ENCODE assay signal across 8 mouse cellular contexts in the genomic region with DNA sequence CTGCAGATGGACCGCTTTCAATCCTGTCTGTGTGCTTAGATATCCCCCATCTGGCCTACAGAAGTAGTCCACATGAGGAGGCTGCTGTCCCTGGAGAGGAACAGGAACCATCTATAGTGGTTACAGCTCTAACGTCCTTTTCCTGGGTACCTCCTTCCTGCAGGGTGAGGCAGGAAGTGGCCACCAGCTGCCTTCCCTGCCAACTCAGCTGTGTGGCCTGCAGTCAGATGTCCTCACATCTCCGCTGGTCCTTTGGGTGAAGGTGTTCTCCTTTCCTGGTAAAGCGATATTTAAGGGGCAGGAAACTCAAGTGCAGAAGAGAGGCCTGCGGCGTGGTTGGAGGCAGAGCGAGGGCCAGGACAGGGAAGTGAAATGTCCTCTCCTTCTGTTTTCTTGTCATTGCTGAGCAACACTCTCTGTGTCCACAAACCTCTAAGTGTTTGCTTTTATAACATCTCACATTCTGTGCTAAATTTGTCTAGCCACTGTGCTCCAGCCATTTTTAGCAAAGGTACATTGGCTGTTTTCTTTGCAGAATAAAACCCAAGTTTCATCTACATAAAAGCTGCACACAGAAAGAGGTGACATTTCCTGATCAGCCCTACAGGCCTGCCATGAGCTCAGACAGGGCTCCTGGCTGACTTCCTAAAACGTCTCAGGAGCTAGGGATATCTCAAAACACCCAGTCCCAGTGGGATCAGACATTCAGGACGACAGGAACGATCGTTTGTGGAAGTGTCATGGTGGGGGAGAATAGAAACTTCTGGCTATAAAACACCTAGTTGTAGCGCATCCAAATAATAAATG.
DNase-seq lines count a peak whose midpoint lies in the region; ATAC-seq and TF ChIP-seq lines count a peak whose summit lies in the region.

No protein-coding gene starts in this region.

- no peak overlapping the region for H3K4me3 ChIP-seq in gastrocnemius, adult 2 months
- H3K4me3 ChIP-seq in brown adipose tissue, adult 24 weeks (ENCODE audit: insufficient read depth, low read depth, low read length): no peak overlapping the region
- H3K4me3 ChIP-seq in liver, embryonic 11.5 days (ENCODE audit: low read depth, low read length): no peak overlapping the region
- no peak overlapping the region for H3K4me3 ChIP-seq in cerebellum, adult 2 months (replicated peaks; ENCODE audit: insufficient read depth, low read depth, low read length)
- no peak overlapping the region for H3K4me3 ChIP-seq in forebrain, embryonic 15.5 days

- H3K4me2 ChIP-seq in liver, embryonic 11.5 days: no peak overlapping the region
- H3K4me2 ChIP-seq in forebrain, embryonic 15.5 days (replicated peaks): no peak overlapping the region

- peak overlapping the region; percentile 88 for H3K27ac ChIP-seq in gastrocnemius, adult 2 months
- H3K27ac ChIP-seq in brown adipose tissue, adult 24 weeks (replicated peaks; ENCODE audit: low read depth, low read length): peak overlapping the region; percentile 77
- H3K27ac ChIP-seq in liver, embryonic 11.5 days (ENCODE audit: low read depth, low read length): no peak overlapping the region; the same call in 1 of the 2 replicates
- H3K27ac ChIP-seq in cerebellum, adult 2 months (ENCODE audit: insufficient read depth, low read length): no peak overlapping the region
- no peak overlapping the region for H3K27ac ChIP-seq in forebrain, embryonic 15.5 days (replicated peaks)

- TF ChIP-seq POLR2A in cerebellum, adult 2 months (IDR thresholded peaks at IDR 0.05; ENCODE audit: borderline replicate concordance, insufficient read depth, low read length): no peak

- peak; percentile 11; the same call in 1 of the 2 replicates for TF ChIP-seq CTCF in gastrocnemius, adult 2 months (IDR thresholded peaks at IDR 0.05)
- TF ChIP-seq CTCF in cerebellum, adult 2 months (IDR thresholded peaks at IDR 0.05; ENCODE audit: borderline replicate concordance, insufficient read depth, low read depth, low read length): no peak

- no peaks in the 10 kb centered on the region for H3K27me3 ChIP-seq in liver, embryonic 11.5 days (replicated peaks; ENCODE audit: control insufficient read depth, insufficient read depth, low read length)
- no peaks in the 10 kb centered on the region for H3K27me3 ChIP-seq in cerebellum, adult 2 months (ENCODE audit: control insufficient read depth, insufficient read depth, low read length)
- no peaks in the 10 kb centered on the region for H3K27me3 ChIP-seq in forebrain, embryonic 15.5 days

- ATAC-seq in liver, embryonic 11.5 days (replicated peaks; ENCODE audit: low FRiP score): peak; percentile 62
- ATAC-seq in forebrain, embryonic 15.5 days (replicated peaks): no peak

- H3K9ac ChIP-seq in liver, embryonic 11.5 days (ENCODE audit: low read depth, low read length): no peak overlapping the region
- no peak overlapping the region for H3K9ac ChIP-seq in forebrain, embryonic 15.5 days (replicated peaks)

- 60% methylated on average over 12 of the region's 12 CpGs for WGBS in liver, embryonic 11.5 days
- WGBS in cerebellum, adult 2 months: 74% methylated on average over 12 of the region's 12 CpGs
- 87% methylated on average over 12 of the region's 12 CpGs for WGBS in forebrain, embryonic 15.5 days

- intact Hi-C loops in gastrocnemius, adult 2 months (cut with DNase I): no loop called here
- intact Hi-C loops in gastrocnemius, postnatal 14 days (cut with DNase I; ENCODE audit: low total_unique reads): no loop called here

- no peaks in the 10 kb centered on the region for H3K9me3 ChIP-seq in liver, embryonic 11.5 days (ENCODE audit: control insufficient read depth, low read length)
- H3K9me3 ChIP-seq in forebrain, embryonic 15.5 days: no peaks in the 10 kb centered on the region

- peaks cover 11% of the 10 kb centered on the region for H3K4me1 ChIP-seq in brown adipose tissue, adult 24 weeks (ENCODE audit: control insufficient read depth, insufficient read depth, insufficient read length, low read length)
- H3K4me1 ChIP-seq in liver, embryonic 11.5 days (replicated peaks; ENCODE audit: control insufficient read depth, insufficient read depth, low read length): peaks cover 4% of the 10 kb centered on the region; the same call in 1 of the 2 replicates
- peaks cover 22% of the 10 kb centered on the region for H3K4me1 ChIP-seq in cerebellum, adult 2 months (ENCODE audit: control insufficient read depth, insufficient read depth, low read length)
- H3K4me1 ChIP-seq in forebrain, embryonic 15.5 days: peaks cover 17% of the 10 kb centered on the region

- H3K36me3 ChIP-seq in liver, embryonic 11.5 days (ENCODE audit: control insufficient read depth, insufficient read depth, low read length): no peaks in the 10 kb centered on the region
- no peaks in the 10 kb centered on the region for H3K36me3 ChIP-seq in forebrain, embryonic 15.5 days

- DNase-seq in gastrocnemius, adult 2 months: peak; percentile 52
- no peak for DNase-seq in gastrocnemius, postnatal 14 days
- DNase-seq in heart, postnatal 4 days: peak; percentile 41
- DNase-seq in liver, embryonic 11.5 days (ENCODE audit: low spot score): no peak
- DNase-seq in right cerebral cortex, adult 2 months (ENCODE audit: low spot score in 2 of 2): peak; percentile 26 to 31
- no peak for DNase-seq in cerebellum, adult 2 months

Comparison
In these comparisons a context has a peak if more than half of its experiments do, and no peak if none do; other contexts are left out.
1. DNase-seq: peak in gastrocnemius, adult 2 months (single experiment), heart, postnatal 4 days (single experiment) and right cerebral cortex, adult 2 months (2 of 2); none in gastrocnemius, postnatal 14 days (single experiment), liver, embryonic 11.5 days (single experiment) and cerebellum, adult 2 months (0 of 2).
2. H3K27ac ChIP-seq: peak in gastrocnemius, adult 2 months (single experiment) and brown adipose tissue, adult 24 weeks (single experiment); none in liver, embryonic 11.5 days (single experiment), cerebellum, adult 2 months (single experiment) and forebrain, embryonic 15.5 days (single experiment).